ENCODE assay signal across 10 mouse cellular contexts in the genomic region with DNA sequence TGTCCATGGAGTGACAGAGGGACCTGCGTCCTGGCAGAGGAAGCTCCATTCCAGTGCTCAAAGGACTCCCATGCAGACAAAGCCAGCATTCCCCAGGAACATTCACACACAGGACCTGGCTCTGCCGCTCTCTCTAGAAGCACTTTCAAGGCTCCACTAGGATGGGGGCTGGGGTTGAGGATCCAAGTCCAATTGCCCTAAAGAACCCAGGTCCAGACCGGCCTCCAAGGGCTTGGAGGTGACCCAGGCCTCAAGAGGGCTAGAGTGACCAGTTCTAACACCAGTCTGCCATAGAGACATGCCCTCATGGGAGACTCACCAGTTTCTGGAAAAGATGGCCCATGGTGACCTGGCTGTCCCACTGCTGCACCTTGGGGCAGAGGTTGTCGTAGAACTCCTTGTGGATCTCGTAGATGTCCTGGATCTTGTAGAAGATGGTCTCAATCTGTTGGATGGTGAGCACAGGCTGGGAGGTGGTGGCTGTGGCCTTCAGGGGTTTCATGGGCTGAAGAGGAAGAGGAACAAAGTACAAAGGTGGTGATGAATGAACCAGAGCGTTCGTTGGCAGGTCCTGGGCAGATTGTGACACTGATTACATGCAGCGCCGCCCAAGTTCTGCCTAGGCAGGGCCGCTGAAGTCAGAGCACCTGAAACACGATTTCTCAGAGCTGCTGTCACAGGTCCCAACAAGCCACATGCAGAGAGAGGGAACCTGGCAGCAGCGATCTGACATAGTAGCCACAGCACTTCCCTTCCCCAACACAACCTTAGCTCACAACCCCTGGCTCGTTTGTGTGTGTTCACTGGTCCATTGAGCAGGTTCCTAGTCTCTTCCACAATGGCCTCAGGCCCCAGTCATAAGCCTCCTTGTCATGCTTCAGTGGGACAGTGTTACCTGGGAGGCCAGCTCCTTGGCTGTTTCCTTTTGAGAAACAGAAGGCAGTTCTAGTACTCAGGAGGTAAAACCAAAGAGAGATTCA.
DNase-seq lines count a peak whose midpoint lies in the region; ATAC-seq and TF ChIP-seq lines count a peak whose summit lies in the region.
"Had no signal": no experiment of that assay in that cellular context is flagged by ENCODE, and none has a peak within 500 bp of the region (broad histone marks: within the 10 kb centered on the region; RNA-seq: fewer than 3 reads in every experiment).

No protein-coding gene starts in this region.

- H3K4me2 ChIP-seq in liver, embryonic 16.5 days (ENCODE audit: low read depth, low read length), result no peak overlapping the region
- H3K4me2 ChIP-seq in liver, embryonic 11.5 days, result no peak overlapping the region
- peak overlapping the region; percentile 62 for H3K4me2 ChIP-seq in myocyte (ENCODE audit: low read depth)
- H3K4me2 ChIP-seq in heart, embryonic 11.5 days, result no peak overlapping the region

- 50% methylated on average over 13 of the region's 13 CpGs for WGBS in liver, embryonic 16.5 days (ENCODE audit: insufficient replicate concordance)
- 71% methylated on average over 13 of the region's 13 CpGs for WGBS in liver, embryonic 11.5 days
- WGBS in heart, embryonic 11.5 days (ENCODE audit: insufficient replicate concordance), result 84% methylated on average over 13 of the region's 13 CpGs

- H3K79me2 ChIP-seq in myocyte (ENCODE audit: control insufficient read depth, insufficient read depth), result peaks cover 54% of the 10 kb centered on the region

- no peak overlapping the region for H3K9ac ChIP-seq in liver, embryonic 16.5 days (ENCODE audit: low read depth, low read length)
- no peak overlapping the region for H3K9ac ChIP-seq in liver, embryonic 11.5 days (ENCODE audit: low read depth, low read length)
- H3K9ac ChIP-seq in heart, embryonic 11.5 days (ENCODE audit: low read depth, low read length), result no peak overlapping the region

- H3K27ac ChIP-seq in liver, embryonic 16.5 days (ENCODE audit: low read length), result peak overlapping the region; percentile 59; the same call in 1 of the 2 replicates
- no peak overlapping the region for H3K27ac ChIP-seq in liver, embryonic 11.5 days (ENCODE audit: low read depth, low read length)
- H3K27ac ChIP-seq in heart, embryonic 11.5 days (ENCODE audit: low read depth, low read length), result no peak overlapping the region
- H3K27ac ChIP-seq: hindbrain, embryonic 10.5 days had no signal

- no peak for DNase-seq in liver, embryonic 11.5 days (ENCODE audit: low spot score)
- peak; percentile 26 for DNase-seq in T-cell, adult 2 months (ENCODE audit: low spot score)
- DNase-seq in cerebellum, adult 8-10 months, result no peak
- DNase-seq in frontal cortex, postnatal 14 days (ENCODE audit: low spot score in 2 of 2), result no peak

- H3K36me3 ChIP-seq in liver, embryonic 16.5 days (ENCODE audit: control insufficient read depth, insufficient read depth), result no peaks in the 10 kb centered on the region
- H3K36me3 ChIP-seq in liver, embryonic 11.5 days (ENCODE audit: control insufficient read depth, insufficient read depth, low read length), result no peaks in the 10 kb centered on the region; the same call in none of the 2 replicates
- peaks cover 38% of the 10 kb centered on the region for H3K36me3 ChIP-seq in myocyte (ENCODE audit: control insufficient read depth, insufficient read depth)
- 0 out of 2 replicates have a peak, but pooled peaks cover 8% of the 10 kb centered on the region for H3K36me3 ChIP-seq in heart, embryonic 11.5 days (ENCODE audit: control insufficient read depth, insufficient read depth, low read length)

- H3K4me1 ChIP-seq in liver, embryonic 16.5 days (ENCODE audit: control insufficient read depth, low read depth, low read length), result no peaks in the 10 kb centered on the region; the same call in none of the 2 replicates
- H3K4me1 ChIP-seq in liver, embryonic 11.5 days (replicated peaks; ENCODE audit: control insufficient read depth, insufficient read depth, low read length), result peaks cover 33% of the 10 kb centered on the region
- H3K4me1 ChIP-seq in heart, embryonic 11.5 days (ENCODE audit: control insufficient read depth, insufficient read depth, low read length), result peaks cover 41% of the 10 kb centered on the region

- no peak overlapping the region for H3K4me3 ChIP-seq in liver, embryonic 16.5 days (ENCODE audit: low read depth, low read length)
- H3K4me3 ChIP-seq in liver, embryonic 11.5 days (ENCODE audit: low read depth, low read length), result no peak overlapping the region
- H3K4me3 ChIP-seq in myocyte, result no peak overlapping the region
- H3K4me3 ChIP-seq in heart, embryonic 11.5 days (ENCODE audit: low read depth, low read length), result no peak overlapping the region
- H3K4me3 ChIP-seq: hindbrain, embryonic 10.5 days had no signal

- H3K9me3 ChIP-seq in liver, embryonic 16.5 days (replicated peaks; ENCODE audit: control insufficient read depth, low read length), result no peaks in the 10 kb centered on the region
- no peaks in the 10 kb centered on the region for H3K9me3 ChIP-seq in liver, embryonic 11.5 days (ENCODE audit: control insufficient read depth, low read length)
- no peaks in the 10 kb centered on the region for H3K9me3 ChIP-seq in heart, embryonic 11.5 days (replicated peaks; ENCODE audit: control insufficient read depth, low read length)
- H3K9me3 ChIP-seq: hindbrain, embryonic 10.5 days had no signal

- TF ChIP-seq POLR2A in myocyte (IDR thresholded peaks at IDR 0.05; ENCODE audit: insufficient read length, low read depth), result no peak

- ATAC-seq in liver, embryonic 16.5 days (ENCODE audit: low read depth), result no peak
- no peak for ATAC-seq in liver, embryonic 11.5 days (replicated peaks; ENCODE audit: low FRiP score)
- peak; percentile 21 for ATAC-seq in inflammation-experienced regulatory T-cells, adult 6 months
- ATAC-seq in heart, embryonic 11.5 days (replicated peaks; ENCODE audit: insufficient number of reproducible peaks, low FRiP score, low TSS enrichment), result no peak
- ATAC-seq: lung, postnatal 0 days had no signal

- no peaks in the 10 kb centered on the region for H3K27me3 ChIP-seq in liver, embryonic 16.5 days (ENCODE audit: control insufficient read depth, insufficient read depth, low read depth, low read length)
- H3K27me3 ChIP-seq in liver, embryonic 11.5 days (replicated peaks; ENCODE audit: control insufficient read depth, insufficient read depth, low read length), result no peaks in the 10 kb centered on the region
- H3K27me3 ChIP-seq in myocyte (ENCODE audit: control insufficient read depth, insufficient read depth, insufficient read length), result no peaks in the 10 kb centered on the region
- no peaks in the 10 kb centered on the region for H3K27me3 ChIP-seq in heart, embryonic 11.5 days (ENCODE audit: control insufficient read depth, insufficient read depth, low read length)

- H3ac ChIP-seq in myocyte (ENCODE audit: control insufficient read depth, insufficient read length), result no peak overlapping the region

TF ChIP-seq in myocyte, 11 proteins besides CTCF, POLR2A, EP300 and RAD21:
- TF ChIP-seq E2F4 (IDR thresholded peaks at IDR 0.05; ENCODE audit: insufficient read depth) (no peak), MYOG (IDR thresholded peaks at IDR 0.05; ENCODE audit: control insufficient read depth in 1 of 3, insufficient read depth in 1 of 3, insufficient read length in 2 of 3, low read depth in 2 of 3) (no peak), MAX (IDR thresholded peaks at IDR 0.05; ENCODE audit: low read depth) (no peak), TCF12 (IDR thresholded peaks at IDR 0.05; ENCODE audit: insufficient read depth, poor library complexity, severe bottlenecking) (no peak), SRF (IDR thresholded peaks at IDR 0.05; ENCODE audit: control insufficient read depth, insufficient read length, low read depth) (no peak), MYOD1 (IDR thresholded peaks at IDR 0.05; ENCODE audit: control insufficient read depth in 1 of 3, insufficient read length in 2 of 3, low read depth in 2 of 3) (no peak), CEBPB (IDR thresholded peaks at IDR 0.05; ENCODE audit: insufficient read depth, poor library complexity, severe bottlenecking) (no peak), REST (IDR thresholded peaks at IDR 0.05; ENCODE audit: insufficient read depth, insufficient read length) (no peak), USF1 (IDR thresholded peaks at IDR 0.05; ENCODE audit: low read depth) (no peak), POLR2AphosphoS2 (IDR thresholded peaks at IDR 0.05; ENCODE audit: insufficient read length, low read depth) (no peak), TCF3 (IDR thresholded peaks at IDR 0.05; ENCODE audit: insufficient read length, low read depth) (no peak)
TF ChIP-seq in myocyte: peak in this region for 0.
